Mouse (Mus musculus) liver, postnatal 0 days (tissue): ENCODE measurements at regions not wholly inside any gene's neighbourhood (a gene's known extent, or its start where the extent isn't known, plus 50 kb on each side); places are given as distances from the start of the nearest gene placed in this dataset.

Experiments
- CTCF ChIP-seq: sonication (generic); IDR thresholded peaks from 2 replicates; pipeline ENCODE4 v1.5.1; 2016; ENCODE audit warnings: antibody characterized with exemption, low read depth
- EP300 ChIP-seq: IDR thresholded peaks from 2 replicates; pipeline ENCODE4 v1.6.1; 2016; ENCODE audit warnings: antibody characterized with exemption, low read depth, mild to moderate bottlenecking

DNA sequence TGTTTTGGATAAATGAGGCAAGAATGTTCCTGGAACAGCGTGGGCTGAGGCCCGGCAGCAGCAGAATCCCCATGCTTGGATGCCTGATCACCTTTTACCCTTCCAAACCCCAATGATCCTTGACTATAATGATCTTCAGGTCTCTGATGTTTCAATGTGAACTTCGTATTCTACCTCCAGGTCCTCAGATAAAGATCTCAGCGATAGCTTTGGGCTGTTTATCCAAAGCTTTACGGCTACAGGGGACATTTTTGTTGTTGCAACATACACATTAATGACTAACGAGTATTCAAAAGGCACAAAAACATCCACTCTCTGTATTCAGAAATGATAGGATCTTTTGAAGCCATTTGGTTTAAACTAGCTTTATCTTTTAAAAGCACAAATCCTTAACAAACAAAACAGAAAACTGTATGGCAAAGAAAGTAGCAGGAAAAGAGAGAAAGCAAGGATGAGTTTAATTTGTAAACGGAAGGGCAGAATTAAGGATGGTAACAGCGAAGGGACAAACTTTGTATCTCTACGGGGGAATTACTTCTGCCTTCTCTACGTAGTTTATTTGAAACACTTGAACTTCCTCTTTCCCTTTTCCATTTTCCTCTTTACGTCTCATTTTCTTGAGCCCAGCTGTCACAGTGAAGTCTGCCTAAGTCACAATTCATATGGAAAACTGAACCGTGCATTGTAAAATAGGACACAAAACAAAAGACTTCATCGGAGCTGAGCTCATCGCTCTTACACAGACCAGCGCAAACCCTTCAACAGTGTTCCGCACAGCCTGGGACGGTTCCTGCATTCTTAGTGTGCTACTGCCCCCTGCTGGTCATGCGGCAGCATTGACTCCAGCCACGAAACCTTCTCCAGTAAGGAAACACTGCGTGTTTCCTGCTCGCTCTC lies 145.4 kb upstream of the Ccdc54 start:
- TF ChIP-seq CTCF (peak; percentile 99), EP300 (no peak; the same call in 1 of the 2 replicates)
